Mouse (Mus musculus): Measurements from ENCODE around the gene Hist1h2bc.

DNA sequence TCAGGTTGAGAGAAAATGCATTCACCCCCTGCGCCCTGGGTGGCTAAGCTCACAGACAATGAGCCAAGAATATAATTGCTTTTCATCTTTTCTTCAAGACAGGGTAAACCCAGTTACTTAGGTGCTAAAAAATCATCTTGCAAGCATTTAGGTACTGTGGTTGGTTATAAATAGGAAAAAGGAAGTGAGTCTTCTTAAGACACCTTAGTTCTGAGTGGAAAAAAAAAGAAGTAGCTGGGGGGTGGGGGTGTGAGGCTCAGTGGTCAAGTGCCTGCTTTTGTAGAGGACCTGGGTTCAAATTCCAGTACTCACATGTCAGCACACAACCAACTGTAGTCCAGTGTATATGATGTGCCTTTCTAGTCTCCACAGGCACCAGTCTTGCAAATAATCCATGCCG is 5.0 kb downstream of the Hist1h2bc start:
- TF ChIP-seq TAL1 (IDR thresholded peaks at IDR 0.05; ENCODE audit: low read length) (no peak), GATA1 (IDR thresholded peaks at IDR 0.05; ENCODE audit: low read length) (no peak)
